Mouse (Mus musculus) intestine, postnatal 0 days (tissue): ENCODE measurements around the gene Ensa. TPM values are rescaled to one million over a fixed set of nuclear protein-coding genes. Genes with fewer than 3 reads are reported as not detected.

Source experiments
- ATAC-seq: fragments of 200-750 bp; cut with Nextera tagmentation; 2 replicates; pipeline ENCODE4 v1.8.0; 2017; ENCODE audit warnings: mild to moderate bottlenecking, moderate TSS enrichment, moderate library complexity
- H3K27ac ChIP-seq: fragments of 300-500 bp; sonication (generic); 2 replicates; pipeline ENCODE4 v1.5.1; 2014; ENCODE audit warnings: mild to moderate bottlenecking, low read depth, low read length, moderate library complexity
- H3K27me3 ChIP-seq: fragments of 300-500 bp; sonication (generic); replicated peaks from 2 replicates; pipeline ENCODE4 v1.6.1; 2014; ENCODE audit warnings: low read length, mixed read lengths; ENCODE audit not compliant: control insufficient read depth, insufficient read depth
- H3K36me3 ChIP-seq: fragments of 300-500 bp; sonication (generic); 2 replicates; pipeline ENCODE4 v1.6.1; 2014; ENCODE audit warnings: mild to moderate bottlenecking, moderate library complexity; ENCODE audit not compliant: control insufficient read depth, insufficient read depth
- H3K4me1 ChIP-seq: fragments of 300-500 bp; sonication (generic); replicated peaks from 2 replicates; pipeline ENCODE4 v1.6.1; 2014; ENCODE audit warnings: antibody characterized with exemption, low read length, mixed read lengths; ENCODE audit not compliant: control insufficient read depth, insufficient read depth
- H3K4me2 ChIP-seq: fragments of 300-500 bp; sonication (generic); replicated peaks from 2 replicates; pipeline ENCODE4 v1.6.1; 2014; ENCODE audit warnings: low read depth, mild to moderate bottlenecking, moderate library complexity
- H3K4me3 ChIP-seq: fragments of 300-500 bp; sonication (generic); 2 replicates; pipeline ENCODE4 v1.5.1; 2014; ENCODE audit warnings: low read depth, low read length
- H3K9ac ChIP-seq: fragments of 300-500 bp; sonication (generic); 2 replicates; pipeline ENCODE4 v1.6.1; 2014; ENCODE audit warnings: mild to moderate bottlenecking, low read depth, low read length
- H3K9me3 ChIP-seq: fragments of 300-500 bp; sonication (generic); 2 replicates; pipeline ENCODE4 v1.6.1; 2016; ENCODE audit warnings: mixed run types; ENCODE audit not compliant: control insufficient read depth
- CTCF ChIP-seq: sonication (generic); IDR thresholded peaks from 2 replicates; pipeline ENCODE4 v1.5.1; 2016; ENCODE audit warnings: low read depth, mild to moderate bottlenecking, control low read depth, antibody characterized with exemption, moderate library complexity
- WGBS: fragments of 180-500 bp; shearing (Covaris S2); extraction: QIAGEN DNeasy Blood & Tissue Kit; methylation state at CpG from one replicate; pipeline ENCODE4 v1.1.7; 2014; 5-methylcytosine and 5-hydroxymethylcytosine counted together
- polyA plus RNA-seq: library from polyadenylated mRNA; unstranded; fragments of >200 nt; fragmentation: Nextera tagmentation; extraction: Ambion mirVana; gene quantifications from 2 replicates; pipeline ENCODE4 v1.2.1, GENCODE M21; 2015

Ensa gene
- polyA plus RNA-seq, result 44.0 and 48.2 TPM in 2 replicates

- Histone ChIP-seq H3K27me3 (no peaks in the 10 kb centered on the region), H3K4me2 (peak within 1 kb of the TSS; percentile 68), H3K4me3 (peak within 1 kb of the TSS; percentile 72), H3K27ac (peak within 1 kb of the TSS; percentile 84), H3K4me1 (no peaks in the 10 kb centered on the region), H3K9ac (peak within 1 kb of the TSS; percentile 67), H3K9me3 (no peaks in the 10 kb centered on the region), H3K36me3 (peaks cover 35% of the 10 kb centered on the region)
- WGBS, result under 1% methylated on average over 44 of the region's 44 CpGs
- TF ChIP-seq CTCF, result no peak
- peak; percentile 99 for ATAC-seq
Measured at GRCm38 (mm10) chr3:95624628-95625503, at the start of gene Ensa. Gene Ensa, plus strand, starts transcription at chr3:95624993.

- Histone ChIP-seq H3K4me2 (peak overlapping the region; percentile 64), H3K9me3 (no peaks in the 10 kb centered on the region), H3K27ac (0 out of 2 replicates have a peak overlapping the region, but pooled peaks have one; percentile 31), H3K4me1 (no peaks in the 10 kb centered on the region), H3K4me3 (peak overlapping the region; percentile 78), H3K9ac (no peak overlapping the region), H3K36me3 (peaks cover 9% of the 10 kb centered on the region; the same call in 1 of the 2 replicates), H3K27me3 (no peaks in the 10 kb centered on the region)
- no peak for TF ChIP-seq CTCF
- 0 out of 2 replicates have a peak, but pooled peaks have one; percentile 18 for ATAC-seq
- 42% methylated on average over 8 of the region's 8 CpGs for whole genome bisulfite sequencing
Measured at GRCm38 (mm10) chr3:95587754-95588603, 36.8 kb upstream of the Ensa start.

GRCm38 (mm10) chr3:95588604-95589086 lies 36.1 kb upstream of the Ensa start, which contains the start of gene Golph3l:
Gene Golph3l, plus strand, starts transcription at chr3:95588934.
- Histone ChIP-seq H3K27ac (peak within 1 kb of the TSS; percentile 54; the same call in 1 of the 2 replicates), H3K36me3 (peaks cover 12% of the 10 kb centered on the region; the same call in 1 of the 2 replicates), H3K4me1 (no peaks in the 10 kb centered on the region), H3K4me3 (peak within 1 kb of the TSS; percentile 78), H3K9ac (peak within 1 kb of the TSS; percentile 50; the same call in 1 of the 2 replicates), H3K27me3 (no peaks in the 10 kb centered on the region), H3K4me2 (peak within 1 kb of the TSS; percentile 64), H3K9me3 (no peaks in the 10 kb centered on the region)
- TF ChIP-seq CTCF, result peak; percentile 34; the same call in 1 of the 2 replicates
- under 1% methylated on average over 12 of the region's 12 CpGs for WGBS
- peak; percentile 100 for ATAC-seq

GRCm38 (mm10) chr3:95598734-95599133 lies 26.1 kb upstream of the Ensa start:
- no peak overlapping the region for H3K9ac ChIP-seq
- H3K27ac ChIP-seq, result peak overlapping the region; percentile 57; the same call in 1 of the 2 replicates
- no peak for TF ChIP-seq CTCF
- H3K4me3 ChIP-seq, result no peak overlapping the region
- peak; percentile 55 for ATAC-seq
- H3K4me2 ChIP-seq, result no peak overlapping the region; the same call in 1 of the 2 replicates
- H3K27me3 ChIP-seq, result no peaks in the 10 kb centered on the region
- no peaks in the 10 kb centered on the region for H3K9me3 ChIP-seq
- H3K4me1 ChIP-seq, result 0 out of 2 replicates have a peak, but pooled peaks cover 3% of the 10 kb centered on the region
- H3K36me3 ChIP-seq, result peaks cover 17% of the 10 kb centered on the region; the same call in 1 of the 2 replicates

GRCm38 (mm10) chr3:95601287-95601686 lies 23.5 kb upstream of the Ensa start:
- H3K9me3 ChIP-seq, result no peaks in the 10 kb centered on the region
- H3K4me1 ChIP-seq, result 0 out of 2 replicates have a peak, but pooled peaks cover 3% of the 10 kb centered on the region
- no peak overlapping the region for H3K4me3 ChIP-seq
- ATAC-seq, result peak; percentile 49
- H3K27ac ChIP-seq, result peak overlapping the region; percentile 41; the same call in 1 of the 2 replicates
- H3K9ac ChIP-seq, result no peak overlapping the region
- no peak overlapping the region for H3K4me2 ChIP-seq
- no peaks in the 10 kb centered on the region for H3K27me3 ChIP-seq
- WGBS, result 28% methylated on average over 3 of the region's 3 CpGs
- TF ChIP-seq CTCF, result no peak
- peaks cover 3% of the 10 kb centered on the region for H3K36me3 ChIP-seq
